Mouse (Mus musculus): ENCODE measurements around the gene Acadl. TPM values are rescaled to one million over a fixed set of nuclear protein-coding genes. Genes with fewer than 3 reads are reported as not detected.

The Acadl gene
- polyA plus RNA-seq, 1 experiment from 2014 or later, result 52.2 TPM

DNA sequence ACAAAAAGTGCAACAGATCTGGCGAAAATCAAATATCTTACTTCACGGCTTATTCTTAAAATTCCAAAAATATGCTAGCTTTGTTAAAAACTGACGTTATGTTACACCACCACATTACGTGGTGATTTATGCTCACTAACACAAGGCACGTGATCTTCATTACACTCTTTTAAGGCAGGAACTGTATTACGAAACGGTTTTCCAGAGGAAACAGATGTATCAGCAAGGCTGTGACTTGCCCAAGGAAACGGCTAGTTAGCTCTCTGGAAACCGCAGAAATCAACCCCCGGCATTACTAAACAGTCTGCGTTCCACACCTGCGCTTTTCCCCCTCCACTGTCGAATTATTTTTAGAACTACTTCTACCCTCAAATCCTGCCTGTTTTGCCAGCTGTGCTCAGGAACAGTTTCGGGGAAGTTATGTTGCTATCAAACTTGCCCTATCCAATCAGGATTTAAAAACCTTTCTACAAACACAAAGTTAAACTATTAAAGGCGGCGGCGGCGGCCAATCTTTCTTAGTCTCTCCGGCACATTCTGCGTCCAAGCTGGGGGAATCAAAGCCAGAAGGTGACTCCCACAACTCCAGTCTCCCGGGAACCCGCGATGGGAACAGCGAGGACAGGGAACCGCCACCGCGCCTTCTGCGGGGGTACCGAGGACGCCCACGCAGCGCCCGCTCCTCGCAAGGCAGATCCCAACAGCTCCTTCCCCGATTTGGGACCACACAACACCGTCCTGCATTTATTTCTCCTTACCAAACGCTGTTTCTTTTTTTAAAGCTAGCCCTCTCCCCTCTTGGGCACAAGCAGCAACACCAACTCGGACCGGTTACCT, 46.9 kb downstream of the Acadl start:
- H3K4me3 ChIP-seq (ENCODE audit: low read depth, low read length), result peak overlapping the region; percentile 73
- peak overlapping the region; percentile 75 for H3K9ac ChIP-seq (ENCODE audit: low read length)
- WGBS, result 1% methylated on average over 39 of the region's 39 CpGs
- no peaks in the 10 kb centered on the region for H3K36me3 ChIP-seq (ENCODE audit: control insufficient read depth, insufficient read depth, low read length)
- peak overlapping the region; percentile 75 for H3K4me2 ChIP-seq (ENCODE audit: low read depth, low read length, severe bottlenecking)
- H3K9me3 ChIP-seq (ENCODE audit: control insufficient read depth, low read length), result no peaks in the 10 kb centered on the region
- no peaks in the 10 kb centered on the region for H3K27me3 ChIP-seq (ENCODE audit: control insufficient read depth, insufficient read depth, low read length)
- peaks cover 6% of the 10 kb centered on the region; the same call in 1 of the 2 replicates for H3K4me1 ChIP-seq (replicated peaks; ENCODE audit: control insufficient read depth, insufficient read depth, low read length)
- peak; percentile 45 for ATAC-seq (replicated peaks; ENCODE audit: low FRiP score)
- H3K27ac ChIP-seq (ENCODE audit: low read depth, low read length), result 0 out of 2 replicates have a peak overlapping the region, but pooled peaks have one; percentile 37
- DNase-seq (ENCODE audit: low spot score), result peak; percentile 80

DNA sequence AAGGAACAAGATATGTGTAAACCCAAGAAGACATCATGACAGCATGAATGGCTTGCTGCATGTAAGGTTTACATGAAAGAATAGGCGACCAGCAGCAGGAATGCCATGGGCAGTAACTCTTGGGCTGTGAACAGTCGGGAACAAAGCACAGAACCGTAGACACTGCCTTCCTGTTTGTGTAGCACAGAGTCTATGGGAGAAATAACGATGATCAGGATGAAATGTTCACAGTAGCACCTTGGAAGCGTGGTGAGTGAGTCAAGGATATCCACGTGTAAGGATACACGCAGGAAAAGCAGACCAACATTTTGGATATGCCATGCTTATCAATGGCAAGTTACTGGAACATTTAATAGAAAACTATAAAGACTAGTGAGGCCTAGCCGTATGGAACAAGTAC, 48.3 kb downstream of the Acadl start:
- H3K4me2 ChIP-seq (ENCODE audit: low read depth, low read length, severe bottlenecking), result no peak overlapping the region
- no peak overlapping the region for H3K4me3 ChIP-seq (ENCODE audit: low read depth, low read length)
- no peak overlapping the region for H3K9ac ChIP-seq (ENCODE audit: low read length)
- no peak overlapping the region for H3K27ac ChIP-seq (ENCODE audit: low read depth, low read length)
- H3K36me3 ChIP-seq (ENCODE audit: control insufficient read depth, insufficient read depth, low read length), result no peaks in the 10 kb centered on the region
- no peaks in the 10 kb centered on the region for H3K9me3 ChIP-seq (ENCODE audit: control insufficient read depth, low read length)
- no peaks in the 10 kb centered on the region for H3K27me3 ChIP-seq (ENCODE audit: control insufficient read depth, insufficient read depth, low read length)
- ATAC-seq (replicated peaks; ENCODE audit: low FRiP score) (no peak), DNase-seq (ENCODE audit: low spot score) (no peak)
- 68% methylated on average over 8 of the region's 8 CpGs for WGBS
- H3K4me1 ChIP-seq (replicated peaks; ENCODE audit: control insufficient read depth, insufficient read depth, low read length), result 0 out of 2 replicates have a peak, but pooled peaks cover 2% of the 10 kb centered on the region

DNA sequence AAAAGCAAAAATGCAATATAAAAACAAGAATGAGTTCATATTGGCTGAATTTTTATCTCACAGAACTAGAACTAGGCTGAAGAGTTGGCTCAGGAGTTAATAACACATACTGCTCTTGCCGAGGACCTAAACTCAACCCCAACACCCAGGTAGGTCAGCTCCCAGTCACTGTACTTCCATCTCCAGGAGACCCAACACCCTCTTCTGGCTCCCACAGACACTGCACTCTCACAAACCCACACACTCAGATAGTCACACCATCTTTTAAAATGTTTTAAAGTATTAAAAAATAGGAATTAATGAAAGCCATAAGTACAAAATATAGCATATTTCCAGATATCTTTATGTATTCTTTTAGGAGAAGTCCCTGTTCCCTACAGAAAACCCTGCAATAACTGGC, 49.9 kb downstream of the Acadl start:
- no peak overlapping the region for H3K4me2 ChIP-seq (ENCODE audit: low read depth, low read length, severe bottlenecking)
- 79% methylated on average over 1 of the region's 1 CpGs for WGBS
- 0 out of 2 replicates have a peak, but pooled peaks cover 2% of the 10 kb centered on the region for H3K9me3 ChIP-seq (ENCODE audit: control insufficient read depth, low read length)
- H3K4me3 ChIP-seq (ENCODE audit: low read depth, low read length), result no peak overlapping the region
- no peak for ATAC-seq (replicated peaks; ENCODE audit: low FRiP score)
- H3K4me1 ChIP-seq (replicated peaks; ENCODE audit: control insufficient read depth, insufficient read depth, low read length), result 0 out of 2 replicates have a peak, but pooled peaks cover 2% of the 10 kb centered on the region
- H3K36me3 ChIP-seq (ENCODE audit: control insufficient read depth, insufficient read depth, low read length), result no peaks in the 10 kb centered on the region
- H3K27ac ChIP-seq (ENCODE audit: low read depth, low read length), result no peak overlapping the region
- no peak overlapping the region for H3K9ac ChIP-seq (ENCODE audit: low read length)
- DNase-seq (ENCODE audit: low spot score), result no peak
- H3K27me3 ChIP-seq (ENCODE audit: control insufficient read depth, insufficient read depth, low read length), result no peaks in the 10 kb centered on the region

DNA sequence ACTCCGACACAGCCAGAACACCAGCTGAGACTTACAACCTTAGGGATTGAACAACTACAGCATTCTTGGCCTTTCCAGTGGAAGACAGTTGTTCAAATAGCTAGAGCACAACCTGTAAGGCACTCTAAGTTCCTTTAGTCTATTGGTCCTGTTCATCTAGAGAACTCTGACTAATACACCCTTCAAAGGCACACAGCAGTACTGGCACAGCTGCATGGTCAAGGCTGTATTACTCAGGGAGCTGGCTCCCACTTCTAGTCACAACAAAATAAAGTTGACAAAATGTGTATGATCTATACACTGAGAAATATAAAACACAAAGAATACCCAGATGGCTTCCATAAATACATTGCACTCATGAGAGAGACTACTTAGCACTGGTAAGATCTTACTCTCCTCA, 56.3 kb downstream of the Acadl start:
- Histone ChIP-seq H3K4me2 (ENCODE audit: low read depth, low read length, severe bottlenecking) (no peak overlapping the region), H3K4me3 (ENCODE audit: low read depth, low read length) (no peak overlapping the region), H3K9me3 (ENCODE audit: control insufficient read depth, low read length) (0 out of 2 replicates have a peak, but pooled peaks cover 2% of the 10 kb centered on the region), H3K27me3 (ENCODE audit: control insufficient read depth, insufficient read depth, low read length) (no peaks in the 10 kb centered on the region), H3K9ac (ENCODE audit: low read length) (no peak overlapping the region), H3K36me3 (ENCODE audit: control insufficient read depth, insufficient read depth, low read length) (no peaks in the 10 kb centered on the region), H3K4me1 (replicated peaks; ENCODE audit: control insufficient read depth, insufficient read depth, low read length) (no peaks in the 10 kb centered on the region), H3K27ac (ENCODE audit: low read depth, low read length) (no peak overlapping the region)
- no peak for ATAC-seq (replicated peaks; ENCODE audit: low FRiP score)
- no peak for DNase-seq (ENCODE audit: low spot score)
- WGBS, result 87% methylated on average over 1 of the region's 1 CpGs

DNA sequence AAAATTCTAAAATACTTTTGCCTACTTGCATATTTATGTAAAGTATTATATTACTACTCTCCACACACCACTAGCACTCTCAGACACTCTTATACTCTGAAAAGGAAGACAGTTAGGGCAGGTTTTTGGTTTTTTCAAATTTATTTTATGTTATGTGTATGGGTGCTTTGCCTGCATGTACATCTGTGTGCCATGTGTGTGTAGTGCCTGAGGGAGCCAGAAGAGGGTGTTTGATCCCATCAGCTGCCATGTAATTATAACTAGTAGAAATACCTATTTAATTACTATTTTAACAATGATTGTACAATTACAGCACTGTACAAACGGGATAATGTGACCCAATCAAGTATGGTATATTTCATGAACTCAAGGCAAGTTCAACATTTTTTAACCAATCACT, 57.7 kb downstream of the Acadl start:
- no peak overlapping the region for H3K27ac ChIP-seq (ENCODE audit: low read depth, low read length)
- DNase-seq (ENCODE audit: low spot score) (no peak), ATAC-seq (replicated peaks; ENCODE audit: low FRiP score) (no peak)
- H3K9me3 ChIP-seq (ENCODE audit: control insufficient read depth, low read length), result 0 out of 2 replicates have a peak, but pooled peaks cover 2% of the 10 kb centered on the region
- no peaks in the 10 kb centered on the region for H3K36me3 ChIP-seq (ENCODE audit: control insufficient read depth, insufficient read depth, low read length)
- no peak overlapping the region for H3K4me3 ChIP-seq (ENCODE audit: low read depth, low read length)
- H3K4me1 ChIP-seq (replicated peaks; ENCODE audit: control insufficient read depth, insufficient read depth, low read length), result no peaks in the 10 kb centered on the region
- H3K27me3 ChIP-seq (ENCODE audit: control insufficient read depth, insufficient read depth, low read length), result no peaks in the 10 kb centered on the region
- no peak overlapping the region for H3K4me2 ChIP-seq (ENCODE audit: low read depth, low read length, severe bottlenecking)
- no peak overlapping the region for H3K9ac ChIP-seq (ENCODE audit: low read length)
- WGBS, result 89% methylated on average over 1 of the region's 1 CpGs

DNA sequence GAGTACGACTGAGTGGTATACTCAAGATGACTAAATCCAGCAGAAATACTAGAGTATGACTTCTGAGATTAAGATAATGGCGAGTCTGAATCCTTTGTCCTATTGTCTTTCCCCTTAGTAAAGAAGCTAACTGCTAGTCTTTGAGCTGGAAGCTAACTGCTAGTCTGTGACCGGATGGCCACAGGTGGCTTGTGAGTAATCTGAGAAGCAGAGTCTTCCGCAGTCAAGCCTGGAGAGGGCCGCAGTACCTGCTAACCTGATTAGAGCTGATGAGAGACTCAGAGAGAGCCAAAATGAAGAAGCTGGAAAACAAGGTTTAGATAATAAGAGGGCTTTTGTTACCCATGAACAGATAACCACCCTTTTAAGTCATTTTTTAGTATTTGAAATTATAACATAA, 58.4 kb downstream of the Acadl start:
- Histone ChIP-seq H3K9me3 (ENCODE audit: control insufficient read depth, low read length) (0 out of 2 replicates have a peak, but pooled peaks cover 2% of the 10 kb centered on the region), H3K9ac (ENCODE audit: low read length) (no peak overlapping the region), H3K4me1 (replicated peaks; ENCODE audit: control insufficient read depth, insufficient read depth, low read length) (no peaks in the 10 kb centered on the region), H3K4me3 (ENCODE audit: low read depth, low read length) (no peak overlapping the region), H3K27me3 (ENCODE audit: control insufficient read depth, insufficient read depth, low read length) (no peaks in the 10 kb centered on the region), H3K27ac (ENCODE audit: low read depth, low read length) (no peak overlapping the region), H3K4me2 (ENCODE audit: low read depth, low read length, severe bottlenecking) (no peak overlapping the region), H3K36me3 (ENCODE audit: control insufficient read depth, insufficient read depth, low read length) (no peaks in the 10 kb centered on the region)
- WGBS, result 47% methylated on average over 5 of the region's 5 CpGs
- ATAC-seq (replicated peaks; ENCODE audit: low FRiP score) (no peak), DNase-seq (ENCODE audit: low spot score) (no peak)

DNA sequence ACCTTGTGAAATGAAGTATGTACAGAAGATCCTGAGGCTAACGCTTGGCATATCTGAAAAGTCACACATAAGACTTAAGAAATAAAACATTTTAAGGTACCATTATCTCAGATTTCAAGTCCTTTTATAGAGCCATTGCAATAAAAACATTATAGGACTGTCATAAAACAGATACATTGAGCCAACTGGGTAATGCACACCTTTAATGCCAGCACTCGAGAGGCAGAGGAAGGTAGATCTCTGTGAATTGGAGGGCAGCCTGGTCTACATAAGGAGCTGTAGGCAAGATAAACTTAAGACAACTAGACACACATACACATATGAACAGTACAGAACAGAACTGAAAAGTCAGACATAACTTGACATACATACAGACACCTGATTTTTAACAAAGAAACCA, 65.1 kb downstream of the Acadl start:
- Histone ChIP-seq H3K9me3 (ENCODE audit: control insufficient read depth, low read length) (no peaks in the 10 kb centered on the region), H3K36me3 (ENCODE audit: control insufficient read depth, insufficient read depth, low read length) (no peaks in the 10 kb centered on the region), H3K27me3 (ENCODE audit: control insufficient read depth, insufficient read depth, low read length) (no peaks in the 10 kb centered on the region), H3K27ac (ENCODE audit: low read depth, low read length) (no peak overlapping the region), H3K9ac (ENCODE audit: low read length) (no peak overlapping the region), H3K4me2 (ENCODE audit: low read depth, low read length, severe bottlenecking) (no peak overlapping the region), H3K4me3 (ENCODE audit: low read depth, low read length) (no peak overlapping the region), H3K4me1 (replicated peaks; ENCODE audit: control insufficient read depth, insufficient read depth, low read length) (no peaks in the 10 kb centered on the region)
- ATAC-seq (replicated peaks; ENCODE audit: low FRiP score) (no peak), DNase-seq (ENCODE audit: low spot score) (no peak)
- WGBS, result 91% methylated on average over 2 of the region's 2 CpGs

DNA sequence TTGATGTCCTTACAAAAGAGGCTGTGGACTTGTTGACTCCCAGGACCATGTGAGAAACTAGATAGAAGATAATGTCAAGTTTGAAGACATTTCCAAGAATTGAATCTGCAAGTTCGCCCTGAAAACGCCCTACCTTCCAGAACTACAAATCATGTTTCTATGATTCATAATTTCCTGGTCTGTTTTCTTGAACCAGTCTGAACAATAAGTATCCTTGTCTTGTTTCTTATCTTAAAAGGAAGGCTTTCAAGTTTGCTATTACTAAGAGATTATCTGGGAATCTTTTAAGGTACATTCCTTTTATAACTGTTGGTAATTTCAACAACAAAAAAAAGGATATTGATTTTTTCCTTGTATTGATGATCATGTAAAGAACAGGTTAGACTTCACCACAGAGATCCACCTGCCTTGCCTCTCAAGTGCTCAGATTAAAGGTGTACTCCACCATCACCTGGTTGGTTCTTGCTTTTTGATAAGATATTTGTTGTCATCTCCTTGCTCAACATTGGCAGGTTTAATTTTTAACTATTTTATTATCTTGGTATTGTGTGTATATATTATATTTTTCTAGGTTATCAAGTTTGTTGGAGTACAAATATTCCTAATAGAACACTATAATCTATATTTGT, 70.1 kb downstream of the Acadl start:
- no peak overlapping the region for H3K4me3 ChIP-seq (ENCODE audit: low read depth, low read length)
- no peaks in the 10 kb centered on the region for H3K9me3 ChIP-seq (ENCODE audit: control insufficient read depth, low read length)
- H3K4me2 ChIP-seq (ENCODE audit: low read depth, low read length, severe bottlenecking), result no peak overlapping the region
- no peak for ATAC-seq (replicated peaks; ENCODE audit: low FRiP score)
- DNase-seq (ENCODE audit: low spot score), result no peak
- WGBS, result 89% methylated on average over 2 of the region's 2 CpGs
- no peaks in the 10 kb centered on the region for H3K36me3 ChIP-seq (ENCODE audit: control insufficient read depth, insufficient read depth, low read length)
- no peak overlapping the region for H3K27ac ChIP-seq (ENCODE audit: low read depth, low read length)
- H3K4me1 ChIP-seq (replicated peaks; ENCODE audit: control insufficient read depth, insufficient read depth, low read length), result 0 out of 2 replicates have a peak, but pooled peaks cover 2% of the 10 kb centered on the region
- no peaks in the 10 kb centered on the region for H3K27me3 ChIP-seq (ENCODE audit: control insufficient read depth, insufficient read depth, low read length)
- no peak overlapping the region for H3K9ac ChIP-seq (ENCODE audit: low read length)

Data from forebrain, embryonic 11.5 days (tissue).